Mouse (Mus musculus) heart, embryonic 12.5 days (tissue): ENCODE data around the gene Asap3. TPM values are rescaled to one million over a fixed set of nuclear protein-coding genes. Genes with fewer than 3 reads are reported as not detected.

Source experiments
- ATAC-seq: fragments of 200-750 bp; cut with Nextera tagmentation; 2 replicates; pipeline ENCODE4 v1.8.0; 2017; ENCODE audit warnings: moderate TSS enrichment, moderate library complexity; ENCODE audit not compliant: insufficient number of reproducible peaks, low FRiP score
- H3K27ac ChIP-seq: fragments of 300-500 bp; sonication (generic); 2 replicates; pipeline ENCODE4 v1.5.1; 2016; ENCODE audit warnings: mild to moderate bottlenecking, moderate library complexity; ENCODE audit not compliant: poor library complexity, severe bottlenecking
- H3K27me3 ChIP-seq: fragments of 300-500 bp; sonication (generic); replicated peaks from 2 replicates; pipeline ENCODE4 v1.6.1; 2016; ENCODE audit warnings: mild to moderate bottlenecking, moderate library complexity
- H3K36me3 ChIP-seq: fragments of 300-500 bp; sonication (generic); 2 replicates; pipeline ENCODE4 v1.6.1; 2016; ENCODE audit warnings: mild to moderate bottlenecking, moderate library complexity
- H3K4me1 ChIP-seq: fragments of 300-500 bp; sonication (generic); replicated peaks from 2 replicates; pipeline ENCODE4 v1.6.1; 2016; ENCODE audit warnings: mild to moderate bottlenecking
- H3K4me2 ChIP-seq: fragments of 300-500 bp; sonication (generic); 2 replicates; pipeline ENCODE4 v1.6.1; 2016; ENCODE audit warnings: mild to moderate bottlenecking, moderate library complexity
- H3K4me3 ChIP-seq: fragments of 300-500 bp; sonication (generic); 2 replicates; pipeline ENCODE4 v1.5.1; 2016; ENCODE audit warnings: mild to moderate bottlenecking
- H3K9ac ChIP-seq: fragments of 300-500 bp; sonication (generic); 2 replicates; pipeline ENCODE4 v1.6.1; 2016; ENCODE audit warnings: mild to moderate bottlenecking, moderate library complexity
- H3K9me3 ChIP-seq: fragments of 300-500 bp; sonication (generic); replicated peaks from 2 replicates; pipeline ENCODE4 v1.6.1; 2016; ENCODE audit warnings: mild to moderate bottlenecking, moderate library complexity
- WGBS: fragments of 180-500 bp; shearing (Covaris S2); methylation state at CpG from one replicate; pipeline ENCODE4 v1.1.7; 2016; 5-methylcytosine and 5-hydroxymethylcytosine counted together
- polyA plus RNA-seq: library from polyadenylated mRNA; unstranded; fragments of >200 nt; fragmentation: Nextera tagmentation; extraction: Ambion mirVana; gene quantifications from 2 replicates; pipeline ENCODE4 v1.2.1, GENCODE M21; 2016

Gene Asap3
- 2.9 and 3.4 TPM in 2 replicates for polyA plus RNA-seq

- peak within 1 kb of the TSS; percentile 67 for H3K4me3 ChIP-seq
- peaks cover 19% of the 10 kb centered on the region for H3K4me1 ChIP-seq
- peak; percentile 94 for ATAC-seq
- H3K36me3 ChIP-seq: no peaks in the 10 kb centered on the region
- peaks cover 24% of the 10 kb centered on the region; the same call in 1 of the 2 replicates for H3K27me3 ChIP-seq
- WGBS: 1% methylated on average over 51 of the region's 54 CpGs
- 0 out of 2 replicates have a peak within 1 kb of the TSS, but pooled peaks have one; percentile 8 for H3K27ac ChIP-seq
- peak within 1 kb of the TSS; percentile 79 for H3K9ac ChIP-seq
- no peaks in the 10 kb centered on the region for H3K9me3 ChIP-seq
- peak within 1 kb of the TSS; percentile 97 for H3K4me2 ChIP-seq
These were observed at the start of gene Asap3 for GRCm38 (mm10) chr4:136206033-136206893. TSS of gene Asap3 (plus strand) at chr4:136206365.

GRCm38 (mm10) chr4:136158498-136158897 is 47.7 kb upstream of the Asap3 start:
- no peak overlapping the region for H3K27ac ChIP-seq
- no peak overlapping the region for H3K4me3 ChIP-seq
- no peak overlapping the region for H3K4me2 ChIP-seq
- H3K9ac ChIP-seq: no peak overlapping the region
- H3K36me3 ChIP-seq: no peaks in the 10 kb centered on the region
- no peaks in the 10 kb centered on the region for H3K27me3 ChIP-seq
- ATAC-seq: no peak
- H3K9me3 ChIP-seq: no peaks in the 10 kb centered on the region
- WGBS: 72% methylated on average over 6 of the region's 6 CpGs
- H3K4me1 ChIP-seq: peaks cover 9% of the 10 kb centered on the region

- 10% methylated on average over 5 of the region's 5 CpGs for WGBS
- H3K4me2 ChIP-seq: no peak overlapping the region
- H3K9ac ChIP-seq: no peak overlapping the region
- H3K36me3 ChIP-seq: no peaks in the 10 kb centered on the region
- no peak overlapping the region for H3K4me3 ChIP-seq
- ATAC-seq: 0 out of 2 replicates have a peak, but pooled peaks have one; percentile 20
- H3K27me3 ChIP-seq: no peaks in the 10 kb centered on the region
- peaks cover 9% of the 10 kb centered on the region for H3K4me1 ChIP-seq
- no peak overlapping the region for H3K27ac ChIP-seq
- no peaks in the 10 kb centered on the region for H3K9me3 ChIP-seq
These were observed 46.3 kb upstream of the Asap3 start for GRCm38 (mm10) chr4:136159802-136160397.

- H3K9ac ChIP-seq: no peak overlapping the region
- H3K27ac ChIP-seq: no peak overlapping the region
- ATAC-seq: peak; percentile 62; the same call in 1 of the 2 replicates
- H3K27me3 ChIP-seq: no peaks in the 10 kb centered on the region
- no peaks in the 10 kb centered on the region for H3K9me3 ChIP-seq
- peaks cover 9% of the 10 kb centered on the region for H3K4me1 ChIP-seq
- no peak overlapping the region for H3K4me3 ChIP-seq
- H3K36me3 ChIP-seq: no peaks in the 10 kb centered on the region
- 0 out of 2 replicates have a peak overlapping the region, but pooled peaks have one; percentile 5 for H3K4me2 ChIP-seq
- under 1% methylated on average over 11 of the region's 11 CpGs for WGBS
These were observed 42.7 kb upstream of the Asap3 start for GRCm38 (mm10) chr4:136163448-136163847.

- peaks cover 5% of the 10 kb centered on the region for H3K4me1 ChIP-seq
- H3K4me3 ChIP-seq: no peak overlapping the region
- WGBS: 84% methylated on average over 8 of the region's 8 CpGs
- no peaks in the 10 kb centered on the region for H3K27me3 ChIP-seq
- H3K4me2 ChIP-seq: no peak overlapping the region
- H3K9ac ChIP-seq: no peak overlapping the region
- H3K27ac ChIP-seq: no peak overlapping the region
- no peaks in the 10 kb centered on the region for H3K9me3 ChIP-seq
- H3K36me3 ChIP-seq: no peaks in the 10 kb centered on the region
- ATAC-seq: no peak
These were observed 41.2 kb upstream of the Asap3 start for GRCm38 (mm10) chr4:136164981-136165380.

GRCm38 (mm10) chr4:136167701-136168100 is 38.5 kb upstream of the Asap3 start:
- no peaks in the 10 kb centered on the region for H3K4me1 ChIP-seq
- H3K27ac ChIP-seq: no peak overlapping the region
- no peak overlapping the region for H3K9ac ChIP-seq
- no peaks in the 10 kb centered on the region for H3K27me3 ChIP-seq
- no peaks in the 10 kb centered on the region for H3K36me3 ChIP-seq
- no peak overlapping the region for H3K4me2 ChIP-seq
- no peaks in the 10 kb centered on the region for H3K9me3 ChIP-seq
- H3K4me3 ChIP-seq: no peak overlapping the region
- no peak for ATAC-seq
- WGBS: 75% methylated on average over 3 of the region's 3 CpGs

GRCm38 (mm10) chr4:136170401-136170800 is 35.8 kb upstream of the Asap3 start:
- Histone ChIP-seq H3K4me1 (peaks cover 26% of the 10 kb centered on the region), H3K36me3 (no peaks in the 10 kb centered on the region), H3K4me3 (no peak overlapping the region), H3K4me2 (no peak overlapping the region), H3K27me3 (no peaks in the 10 kb centered on the region), H3K9ac (no peak overlapping the region), H3K9me3 (no peaks in the 10 kb centered on the region), H3K27ac (no peak overlapping the region)
- WGBS: 87% methylated on average over 4 of the region's 4 CpGs
- ATAC-seq: no peak

GRCm38 (mm10) chr4:136171455-136171854 is 34.7 kb upstream of the Asap3 start:
- no peak for ATAC-seq
- Histone ChIP-seq H3K4me1 (peaks cover 35% of the 10 kb centered on the region), H3K4me2 (peak overlapping the region; percentile 99), H3K36me3 (no peaks in the 10 kb centered on the region), H3K27ac (no peak overlapping the region), H3K9ac (peak overlapping the region; percentile 78; the same call in 1 of the 2 replicates), H3K9me3 (no peaks in the 10 kb centered on the region), H3K4me3 (peak overlapping the region; percentile 78), H3K27me3 (no peaks in the 10 kb centered on the region)
- WGBS: 28% methylated on average over 12 of the region's 12 CpGs

- H3K27ac ChIP-seq: peak within 1 kb of the TSS; percentile 63
- ATAC-seq: peak; percentile 43; the same call in 1 of the 2 replicates
- peak within 1 kb of the TSS; percentile 99 for H3K4me2 ChIP-seq
- peak within 1 kb of the TSS; percentile 78 for H3K4me3 ChIP-seq
- WGBS: 0% methylated on average over 35 of the region's 35 CpGs
- peaks cover 41% of the 10 kb centered on the region for H3K4me1 ChIP-seq
- H3K27me3 ChIP-seq: no peaks in the 10 kb centered on the region
- H3K9ac ChIP-seq: peak within 1 kb of the TSS; percentile 91
- no peaks in the 10 kb centered on the region for H3K36me3 ChIP-seq
- no peaks in the 10 kb centered on the region for H3K9me3 ChIP-seq
These were observed 34.1 kb upstream of the Asap3 start, which contains the start of gene E2f2 for GRCm38 (mm10) chr4:136172011-136172541. TSS of gene E2f2 (plus strand) at chr4:136172394.

- under 1% methylated on average over 64 of the region's 67 CpGs for WGBS
- H3K27ac ChIP-seq: peak overlapping the region; percentile 63
- peaks cover 47% of the 10 kb centered on the region for H3K4me1 ChIP-seq
- no peaks in the 10 kb centered on the region for H3K9me3 ChIP-seq
- peak overlapping the region; percentile 99 for H3K4me2 ChIP-seq
- H3K4me3 ChIP-seq: peak overlapping the region; percentile 78
- H3K9ac ChIP-seq: peak overlapping the region; percentile 91
- ATAC-seq: peak; percentile 37
- no peaks in the 10 kb centered on the region for H3K36me3 ChIP-seq
- no peaks in the 10 kb centered on the region for H3K27me3 ChIP-seq
These were observed 33.5 kb upstream of the Asap3 start for GRCm38 (mm10) chr4:136172542-136173209.
